Mouse (Mus musculus): ENCODE measurements around the gene Nkain1. TPM values are rescaled to one million over a fixed set of nuclear protein-coding genes. Genes with fewer than 3 reads are reported as not detected.

Nkain1 gene
- polyA plus RNA-seq (2017; shearing (Covaris generic)) = not detected

DNA sequence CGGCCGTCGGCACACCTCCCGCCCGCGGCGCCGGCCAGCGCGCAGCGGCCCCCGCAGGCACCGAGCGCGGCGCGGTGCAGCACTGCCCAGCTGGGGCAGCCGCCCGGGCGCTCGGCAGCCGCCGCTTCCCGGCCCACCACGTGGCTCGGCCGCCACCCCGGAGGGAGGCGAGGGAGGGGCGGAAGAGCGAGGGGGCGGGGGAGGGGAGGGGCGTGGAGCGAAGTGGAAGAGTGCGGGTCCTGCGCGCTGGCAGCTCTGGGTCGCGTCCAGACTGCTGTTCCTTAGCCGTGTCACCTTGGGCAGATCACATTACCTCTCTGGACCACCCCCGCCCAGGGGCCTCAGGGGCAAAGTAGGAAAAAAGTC is at the start of gene Nkain1:
Nkain1 (minus strand) TSS at position 126 of the 366 bp plus-strand sequence.
- ATAC-seq = no peak

DNA sequence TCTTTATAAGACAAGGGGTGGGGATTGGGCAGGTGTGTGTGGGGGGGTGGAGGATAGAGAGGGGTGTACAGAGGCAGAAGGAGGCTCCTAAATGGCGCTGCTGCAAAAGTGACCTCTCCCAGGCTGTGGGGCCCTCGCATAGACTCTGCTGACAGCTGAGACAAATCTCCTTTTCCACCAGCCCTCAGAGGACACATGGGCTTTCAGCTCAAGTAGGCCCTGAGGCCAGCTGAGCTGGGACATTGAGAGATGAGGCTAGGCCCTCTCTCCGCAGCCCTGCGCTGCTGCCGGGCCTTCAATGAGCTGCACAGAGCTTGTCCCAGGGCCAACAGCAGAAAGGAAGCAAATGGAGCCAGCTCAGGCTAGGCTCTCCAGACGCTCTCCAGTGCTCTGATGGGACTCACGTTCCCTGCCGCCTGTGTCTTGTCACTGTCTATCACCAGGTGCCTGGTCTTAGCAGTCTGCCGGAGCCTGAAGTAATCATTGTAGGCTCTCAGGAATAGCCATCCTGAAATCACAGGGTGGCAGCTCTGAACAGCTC is 4.8 kb upstream of the Nkain1 start:
- ATAC-seq = no peak

DNA sequence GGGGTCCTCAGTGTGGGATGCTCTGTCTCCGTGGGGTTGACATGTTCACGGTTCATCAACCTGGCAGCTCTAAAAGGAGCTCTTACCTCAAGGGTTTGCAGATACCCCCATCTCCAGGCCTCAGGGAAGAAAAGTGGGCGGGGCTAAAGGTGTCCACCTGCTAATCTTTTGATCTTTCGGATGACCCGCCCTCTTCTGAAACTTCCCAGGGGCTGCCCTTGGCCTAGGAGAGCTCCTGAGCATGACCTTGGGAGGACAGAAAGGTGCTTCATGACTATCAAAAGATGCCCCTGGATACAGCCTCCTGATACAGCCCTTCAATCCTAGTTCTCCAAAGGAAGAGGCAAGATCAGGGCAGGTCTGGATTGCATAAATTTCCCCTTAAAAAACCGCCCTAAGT is 3.1 kb upstream of the Nkain1 start:
- ATAC-seq = no peak

GRCm38 (mm10) chr4:130576247-130576931 is 2.4 kb upstream of the Nkain1 start:
- ATAC-seq = no peak

- no peak for ATAC-seq
Measured at GRCm38 (mm10) chr4:130575533-130575932, 1.6 kb upstream of the Nkain1 start.

- ATAC-seq = no peak
Measured at GRCm38 (mm10) chr4:130574861-130575460, 988 bp upstream of the Nkain1 start.

DNA sequence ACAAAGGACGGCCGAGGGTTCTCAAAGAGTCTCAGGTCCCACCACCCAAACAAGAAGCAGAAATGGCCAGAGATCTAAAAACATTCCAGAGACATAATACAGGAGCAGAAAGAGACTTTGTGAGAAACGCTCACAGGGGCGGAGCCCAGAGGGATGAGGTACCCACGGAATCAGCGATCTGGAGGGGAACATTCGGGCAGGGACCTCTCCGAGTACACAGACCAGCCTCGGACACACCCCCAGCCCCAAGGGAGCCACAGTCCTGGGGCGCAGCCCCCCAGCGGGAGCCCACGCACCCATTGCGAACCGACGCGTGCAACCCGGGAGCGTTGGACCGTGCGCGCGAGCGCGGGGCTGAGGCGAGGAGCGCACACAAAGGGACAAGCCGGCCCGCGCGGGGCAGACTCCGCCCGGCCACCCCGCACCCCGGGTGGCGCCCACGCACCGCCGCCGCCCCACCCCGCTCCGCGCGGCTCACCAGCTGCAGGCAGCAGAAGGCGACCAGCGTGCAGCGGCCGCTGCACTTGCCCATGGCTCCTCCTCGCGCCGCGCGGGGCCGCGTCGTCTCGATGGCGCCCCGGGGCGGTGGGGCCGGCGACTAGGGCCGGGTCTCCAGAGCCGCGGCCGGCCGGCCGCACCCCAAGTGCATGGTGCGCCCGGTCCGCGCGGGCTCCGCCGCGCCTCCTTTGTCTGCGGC is 474 bp downstream of the Nkain1 start:
- no peak for ATAC-seq

- no peak for ATAC-seq
Measured at GRCm38 (mm10) chr4:130573012-130573350, 992 bp downstream of the Nkain1 start.

DNA sequence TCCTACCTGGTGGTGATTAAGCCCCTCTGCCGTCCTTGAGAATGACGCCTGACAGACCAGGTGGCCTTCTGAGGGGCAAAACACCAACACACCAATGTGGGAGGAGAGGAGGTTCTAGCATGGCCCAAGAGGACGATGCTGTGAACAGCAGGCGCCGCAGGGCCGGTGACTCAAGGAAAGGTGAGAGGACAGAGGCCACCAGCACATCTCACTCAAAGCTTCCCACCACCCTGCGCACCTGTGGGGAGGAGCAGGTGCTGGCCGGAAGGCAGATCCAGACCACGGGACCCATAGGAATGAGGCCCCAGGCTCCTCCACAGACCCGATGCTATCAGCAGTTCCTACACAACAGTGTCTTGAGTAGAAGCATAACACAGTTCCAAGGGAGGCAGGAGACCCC is 1.4 kb downstream of the Nkain1 start:
- ATAC-seq = no peak

- no peak for ATAC-seq
Measured at GRCm38 (mm10) chr4:130570941-130571720, 2.8 kb downstream of the Nkain1 start.

- no peak for ATAC-seq
Measured at GRCm38 (mm10) chr4:130568043-130568978, 5.7 kb downstream of the Nkain1 start.

DNA sequence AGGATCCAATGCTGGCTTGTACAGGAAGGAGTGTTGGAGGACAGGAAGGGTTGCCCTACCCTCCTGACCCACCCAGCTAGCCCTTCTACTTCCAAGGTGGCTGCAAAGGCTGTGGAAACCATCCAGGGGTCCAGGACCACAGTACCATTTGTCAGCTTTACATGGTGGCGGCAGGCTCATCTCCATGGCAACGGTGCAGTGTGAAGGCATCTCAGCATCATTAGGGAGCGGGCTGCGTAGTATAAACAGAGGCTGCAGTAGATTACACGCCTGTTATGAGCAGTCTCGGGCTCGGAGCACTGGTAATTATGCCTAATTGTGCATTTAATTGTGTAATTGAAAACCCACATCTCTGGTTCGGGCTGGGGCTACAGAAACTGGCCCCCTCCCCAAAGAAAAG is 10.2 kb downstream of the Nkain1 start:
- no peak for ATAC-seq

DNA sequence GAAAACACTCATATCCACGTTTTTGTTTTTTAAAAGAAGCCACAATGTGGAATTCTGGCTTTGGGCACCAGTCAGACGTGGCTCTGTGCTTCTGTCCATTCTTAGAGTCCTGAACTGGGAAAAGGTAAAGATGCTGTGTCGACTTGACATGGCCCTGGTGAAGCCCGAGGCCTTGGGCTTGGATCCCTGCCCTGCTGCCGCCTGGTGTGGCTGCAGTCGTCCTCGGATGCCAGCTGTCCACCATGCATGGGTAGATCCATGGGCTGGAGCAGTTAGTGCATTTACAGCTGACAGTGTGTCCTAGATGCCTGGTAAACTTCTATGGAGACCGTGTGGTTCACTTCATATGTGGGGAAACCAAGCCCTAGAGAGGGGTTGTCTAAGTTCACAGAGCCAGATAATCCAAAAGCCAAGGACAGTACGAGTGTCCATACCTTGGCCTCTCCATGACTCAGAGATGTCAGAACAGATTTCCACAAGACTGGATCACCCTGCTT is 10.7 kb downstream of the Nkain1 start:
- no peak for ATAC-seq

DNA sequence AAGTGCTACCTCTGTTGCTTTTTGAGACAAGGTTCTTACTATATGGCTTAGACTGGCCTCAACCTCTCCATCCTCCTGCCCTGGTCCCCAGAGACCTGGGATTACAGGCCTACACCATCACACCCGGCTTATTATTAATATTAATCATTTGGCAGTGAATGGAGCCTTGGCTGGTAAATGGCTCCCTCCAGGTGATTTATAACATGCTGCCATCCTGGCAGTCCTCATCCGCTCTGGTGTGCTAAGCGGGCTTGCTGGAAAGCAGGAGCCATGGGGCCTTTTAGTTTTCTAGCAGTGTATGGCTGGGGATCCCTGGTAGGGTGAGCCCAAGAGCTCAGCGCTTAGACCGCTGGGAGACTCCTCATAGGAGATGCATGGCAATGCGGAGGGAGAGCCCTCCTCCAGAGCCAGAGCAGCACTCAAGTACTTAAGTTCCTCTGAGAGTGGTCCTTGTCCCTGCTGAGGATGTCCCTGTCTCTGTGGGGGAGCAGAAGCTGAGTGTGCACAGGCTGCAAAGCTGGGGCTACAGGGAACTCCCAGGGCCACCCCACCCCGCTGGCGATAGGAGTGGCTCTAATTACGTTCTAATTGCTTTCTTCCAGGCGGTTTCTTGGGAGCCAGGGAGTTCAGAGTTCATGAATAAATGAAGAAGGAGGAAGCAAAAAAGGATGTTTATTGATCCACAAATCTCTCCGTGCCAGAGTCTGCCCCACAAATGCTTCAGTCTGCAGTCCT is 13.2 kb downstream of the Nkain1 start:
- no peak for ATAC-seq

DNA sequence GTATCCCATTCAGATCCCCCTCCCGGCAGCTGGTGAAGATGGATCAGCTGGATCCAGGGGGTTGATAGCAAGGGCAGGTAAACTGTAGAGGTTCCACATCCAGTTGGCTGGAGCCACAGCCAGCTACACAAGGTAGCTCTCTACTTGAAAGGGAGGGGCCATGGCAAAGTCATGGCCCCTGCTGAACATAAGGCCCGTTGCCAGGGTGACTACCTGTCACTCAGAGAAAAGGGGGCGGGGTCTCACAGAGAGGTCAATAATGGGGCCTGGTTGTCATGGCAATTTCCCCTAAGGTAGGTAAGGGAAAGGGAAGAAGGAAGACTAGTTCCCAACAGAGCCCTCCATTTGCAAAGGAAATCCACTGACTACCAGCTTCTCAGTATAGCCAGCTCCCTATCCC is 14.8 kb downstream of the Nkain1 start:
- ATAC-seq = no peak

GRCm38 (mm10) chr4:130557852-130558251 is 16.1 kb downstream of the Nkain1 start:
- no peak for ATAC-seq

- ATAC-seq = no peak
Measured at GRCm38 (mm10) chr4:130556992-130557391, 17.0 kb downstream of the Nkain1 start.

DNA sequence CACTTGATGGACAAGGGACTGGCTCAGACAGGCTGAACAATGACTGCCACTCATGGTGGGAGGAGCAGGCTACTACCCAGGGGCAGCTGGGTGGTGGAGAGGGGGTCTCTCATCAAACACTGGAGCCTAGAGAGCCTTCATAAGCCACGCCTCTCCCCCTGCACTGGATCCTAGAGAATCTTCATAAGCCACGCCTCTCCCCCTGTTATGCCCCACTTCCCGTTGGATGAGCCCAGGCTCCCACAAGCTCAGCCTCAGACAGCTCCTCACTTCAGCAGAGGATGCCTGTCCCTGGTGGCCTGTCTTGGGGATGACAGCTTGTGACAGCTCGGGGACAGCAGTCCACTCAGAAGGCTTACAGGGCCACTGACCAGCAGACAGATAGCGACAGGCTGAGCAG is 17.7 kb downstream of the Nkain1 start:
- ATAC-seq = no peak

DNA sequence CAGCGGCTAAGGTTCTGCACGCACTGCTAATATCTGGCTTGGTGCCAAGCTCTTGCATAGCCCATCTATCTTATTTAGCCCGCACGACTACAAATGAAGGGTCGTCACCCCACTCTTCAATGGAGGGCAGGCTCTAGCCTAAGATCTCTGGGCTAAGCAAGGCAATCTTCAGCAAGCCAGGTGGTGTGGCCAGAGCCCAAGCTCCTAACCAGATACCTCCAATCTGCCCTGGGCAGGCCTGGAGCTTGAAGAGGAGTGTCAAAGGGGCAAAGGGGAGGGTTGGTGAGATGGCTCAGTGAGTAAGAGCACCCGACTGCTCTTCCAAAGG is 20.9 kb downstream of the Nkain1 start:
- no peak for ATAC-seq

DNA sequence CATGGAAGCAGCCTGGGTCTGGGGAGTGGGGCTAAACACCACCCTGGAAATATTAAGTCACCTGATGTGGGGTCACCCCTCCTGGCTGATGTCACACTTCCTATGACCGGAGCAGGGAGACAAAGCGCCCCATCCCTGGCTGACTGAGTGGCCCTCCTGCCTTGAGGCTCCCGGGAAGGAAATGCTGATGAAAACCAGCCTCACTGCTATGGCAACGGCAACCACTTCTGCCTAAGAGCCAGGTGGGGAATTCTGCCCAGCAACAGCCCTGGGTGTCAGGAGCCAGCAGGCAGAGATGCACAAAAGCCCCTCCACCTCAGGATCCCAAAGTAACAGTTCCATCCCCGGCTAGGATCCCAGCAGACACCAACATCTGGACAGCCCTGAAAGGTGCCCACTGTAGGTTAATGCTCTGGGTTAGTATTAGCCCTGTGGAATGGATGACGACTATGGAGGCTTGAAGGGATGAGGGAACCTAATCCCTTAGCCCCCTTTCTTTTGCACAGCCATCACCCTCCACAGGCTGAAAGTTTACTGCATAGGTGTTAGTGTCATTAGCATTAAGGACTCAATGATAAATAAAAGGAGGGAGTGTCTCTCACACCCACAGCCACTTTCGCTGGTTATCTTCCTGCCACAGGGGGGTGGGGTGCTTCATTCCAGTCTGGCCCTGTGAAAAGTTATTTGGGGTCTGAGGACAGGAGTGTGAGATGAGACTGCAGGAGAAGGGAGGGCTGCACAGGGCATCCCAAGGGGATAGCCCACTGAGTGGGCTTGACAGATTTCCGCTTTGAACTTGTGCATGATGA is 21.5 kb downstream of the Nkain1 start:
- ATAC-seq = no peak
